Mouse (Mus musculus) heart, postnatal 0 days (tissue): ENCODE results near the gene Fut2. TPM values are rescaled to one million over a fixed set of nuclear protein-coding genes. Genes with fewer than 3 reads are reported as not detected.
"Not testable (repeated sequence)": the region's sequence is repeated elsewhere in the genome, so short reads cannot be mapped to it uniquely, and the experiment has no call there.

ENCODE experiments used
- ATAC-seq: fragments of 200-750 bp; cut with Nextera tagmentation; 2 replicates; pipeline ENCODE4 v1.8.0; 2017; ENCODE audit warnings: low read depth, moderate number of reproducible peaks, moderate library complexity; ENCODE audit not compliant: insufficient read depth
- DNase-seq: peaks from one replicate; pipeline ENCODE4 v3.0.0-alpha.2; 2016; ENCODE audit warnings: low spot score
- H3K27ac ChIP-seq: fragments of 300-500 bp; sonication (generic); 2 replicates; pipeline ENCODE4 v1.5.1; 2014; ENCODE audit warnings: low read depth, mild to moderate bottlenecking
- H3K27me3 ChIP-seq: fragments of 300-500 bp; sonication (generic); 2 replicates; pipeline ENCODE4 v1.6.1; 2014; ENCODE audit warnings: low read length, mixed read lengths; ENCODE audit not compliant: control insufficient read depth, insufficient read depth
- H3K36me3 ChIP-seq: fragments of 300-500 bp; sonication (generic); replicated peaks from 2 replicates; pipeline ENCODE4 v1.6.1; 2014; ENCODE audit warnings: low read length, mixed read lengths; ENCODE audit not compliant: control insufficient read depth, insufficient read depth
- H3K4me1 ChIP-seq: fragments of 300-500 bp; sonication (generic); 2 replicates; pipeline ENCODE4 v1.6.1; 2014; ENCODE audit warnings: antibody characterized with exemption; ENCODE audit not compliant: control insufficient read depth, insufficient read depth
- H3K4me2 ChIP-seq: fragments of 300-500 bp; sonication (generic); 2 replicates; pipeline ENCODE4 v1.6.1; 2014; ENCODE audit warnings: low read depth, mild to moderate bottlenecking, low read length, moderate library complexity
- H3K4me3 ChIP-seq: fragments of 300-500 bp; sonication (generic); 2 replicates; pipeline ENCODE4 v1.5.1; 2014; ENCODE audit warnings: low read depth, low read length
- H3K9ac ChIP-seq: fragments of 300-500 bp; sonication (generic); replicated peaks from 2 replicates; pipeline ENCODE4 v1.6.1; 2014; ENCODE audit warnings: low read depth, low read length, mixed read lengths
- H3K9me3 ChIP-seq: fragments of 300-500 bp; sonication (generic); replicated peaks from 2 replicates; pipeline ENCODE4 v1.6.1; 2016; ENCODE audit warnings: low read length; ENCODE audit not compliant: control insufficient read depth
- CTCF ChIP-seq: IDR thresholded peaks from 2 replicates; pipeline ENCODE4 v1.5.1; 2016; ENCODE audit warnings: antibody characterized with exemption, control low read depth, low read depth
- EP300 ChIP-seq: IDR thresholded peaks from 2 replicates; pipeline ENCODE4 v1.6.1; 2016; ENCODE audit warnings: antibody characterized with exemption, low read depth
- WGBS: fragments of 180-500 bp; shearing (Covaris S2); extraction: QIAGEN DNeasy Blood & Tissue Kit; methylation state at CpG from one replicate; pipeline ENCODE4 v1.1.7; 2014; 5-methylcytosine and 5-hydroxymethylcytosine counted together
- polyA plus RNA-seq: library from polyadenylated mRNA; unstranded; fragments of >200 nt; fragmentation: Nextera tagmentation; extraction: Ambion mirVana; gene quantifications from 2 replicates; pipeline ENCODE4 v1.2.1, GENCODE M21; 2015
- total RNA-seq: library from RNA; depleted of rRNA; stranded (reverse); fragments of >200 nt; gene quantifications from 2 replicates; pipeline ENCODE4 v1.2.3, GENCODE M21; 2014; ENCODE audit warnings: low replicate concordance

Fut2 gene
- total and polyA plus RNA-seq, 2 experiments from 2014 or later = 1.7 TPM; not detected in 1

DNA sequence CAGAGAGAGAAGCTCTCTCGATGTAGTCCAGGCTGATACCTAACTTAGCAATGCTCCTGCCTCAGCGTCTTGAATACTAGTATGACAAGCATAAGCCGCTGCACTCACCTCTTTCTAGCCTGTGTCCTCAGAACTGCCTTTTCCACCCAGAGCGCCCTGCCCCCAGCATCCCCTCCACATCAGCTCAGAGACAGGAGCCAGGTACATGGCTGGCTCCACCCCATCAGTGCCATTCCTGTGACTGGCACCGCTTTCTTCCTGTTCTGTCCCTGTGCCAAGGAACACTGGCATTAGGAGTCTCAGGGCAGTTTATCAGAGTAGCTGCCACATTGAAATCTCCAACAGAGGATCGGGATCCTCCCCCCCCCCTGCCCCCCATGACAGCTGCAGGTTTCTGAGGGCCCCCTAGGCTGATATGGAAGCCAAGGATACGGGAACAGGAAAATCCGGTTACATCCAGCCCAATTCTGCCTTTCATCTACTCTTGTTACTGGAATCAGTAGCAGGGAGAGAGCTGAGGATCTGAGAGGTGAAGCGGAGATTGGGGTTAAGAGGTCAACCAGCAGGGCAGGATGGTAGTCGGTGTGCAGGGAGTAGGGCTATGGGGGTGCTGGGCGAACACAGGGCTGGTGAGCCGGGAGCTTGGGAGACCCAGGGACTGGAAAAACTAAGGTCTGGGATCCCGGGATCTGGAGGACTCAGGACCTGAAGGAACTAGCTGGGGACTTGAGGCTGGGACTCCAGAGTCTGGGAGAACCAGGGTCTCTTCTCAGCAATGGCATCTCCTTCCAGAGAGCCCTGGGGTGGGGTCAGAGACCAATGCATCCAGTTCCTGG lies 673 bp downstream of the Fut2 start:
- no peak overlapping the region for H3K9ac ChIP-seq
- DNase-seq (no peak), ATAC-seq (no peak)
- TF ChIP-seq CTCF = no peak
- no peak for TF ChIP-seq EP300
- no peaks in the 10 kb centered on the region for H3K36me3 ChIP-seq
- H3K4me2 ChIP-seq = no peak overlapping the region
- H3K4me3 ChIP-seq = no peak overlapping the region
- WGBS = 52% methylated on average over 13 of the region's 13 CpGs
- H3K27me3 ChIP-seq = no peaks in the 10 kb centered on the region
- peaks cover 3% of the 10 kb centered on the region; the same call in 1 of the 2 replicates for H3K4me1 ChIP-seq
- H3K27ac ChIP-seq = no peak overlapping the region
- H3K9me3 ChIP-seq = no peaks in the 10 kb centered on the region

- H3K36me3 ChIP-seq, H3K9ac ChIP-seq, H3K4me2 ChIP-seq, H3K4me1 ChIP-seq, DNase-seq, H3K9me3 ChIP-seq, H3K27ac ChIP-seq, H3K4me3 ChIP-seq, H3K27me3 ChIP-seq, ATAC-seq: not testable (repeated sequence)
- WGBS = 87% methylated on average over 6 of the region's 6 CpGs
Observed at GRCm38 (mm10) chr7:45661702-45662101, 4.5 kb downstream of the Fut2 start.

DNA sequence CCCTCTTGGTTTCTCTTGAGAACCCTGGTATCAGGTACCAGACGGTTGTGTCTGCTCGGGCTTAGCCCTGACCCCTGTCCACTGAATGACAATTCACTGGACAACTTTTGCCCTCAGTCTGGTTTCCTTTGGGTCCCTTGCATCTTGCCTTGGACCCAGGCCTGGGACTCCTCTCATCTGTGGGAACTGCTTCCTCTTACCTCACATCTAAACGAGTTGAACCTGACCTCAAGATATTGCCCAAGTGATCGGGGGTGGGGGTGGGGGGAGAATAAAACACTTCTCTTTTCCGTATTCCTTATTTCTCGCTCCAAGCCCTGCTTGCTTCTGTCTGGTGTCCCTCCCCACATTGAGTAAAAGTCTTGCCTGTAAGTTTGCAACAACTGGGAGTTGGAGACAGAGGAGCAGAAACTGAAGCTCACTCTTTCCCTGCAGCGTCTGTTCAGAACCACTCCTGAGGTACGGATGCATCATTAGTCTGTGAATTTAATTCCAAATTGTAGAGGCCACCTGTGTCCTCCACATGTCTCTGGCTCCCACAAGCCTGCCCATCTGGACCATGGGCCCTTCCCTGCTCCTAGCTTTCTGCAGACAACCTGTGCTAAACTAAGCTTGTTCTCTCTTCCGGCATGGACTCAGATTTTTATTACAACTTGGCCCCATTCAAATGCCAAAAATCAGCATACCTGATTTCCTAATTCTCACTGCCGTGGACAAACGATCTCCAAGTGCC lies 5.3 kb downstream of the Fut2 start:
- Histone ChIP-seq H3K4me3 (no peak overlapping the region), H3K27ac (no peak overlapping the region), H3K4me2 (no peak overlapping the region), H3K36me3 (no peaks in the 10 kb centered on the region), H3K9ac (no peak overlapping the region), H3K9me3 (peaks cover 8% of the 10 kb centered on the region; the same call in 1 of the 2 replicates), H3K27me3 (no peaks in the 10 kb centered on the region), H3K4me1 (peaks cover 3% of the 10 kb centered on the region; the same call in 1 of the 2 replicates)
- DNase-seq = no peak
- WGBS = 82% methylated on average over 11 of the region's 11 CpGs
- ATAC-seq = no peak
- TF ChIP-seq CTCF (no peak), EP300 (no peak)

DNA sequence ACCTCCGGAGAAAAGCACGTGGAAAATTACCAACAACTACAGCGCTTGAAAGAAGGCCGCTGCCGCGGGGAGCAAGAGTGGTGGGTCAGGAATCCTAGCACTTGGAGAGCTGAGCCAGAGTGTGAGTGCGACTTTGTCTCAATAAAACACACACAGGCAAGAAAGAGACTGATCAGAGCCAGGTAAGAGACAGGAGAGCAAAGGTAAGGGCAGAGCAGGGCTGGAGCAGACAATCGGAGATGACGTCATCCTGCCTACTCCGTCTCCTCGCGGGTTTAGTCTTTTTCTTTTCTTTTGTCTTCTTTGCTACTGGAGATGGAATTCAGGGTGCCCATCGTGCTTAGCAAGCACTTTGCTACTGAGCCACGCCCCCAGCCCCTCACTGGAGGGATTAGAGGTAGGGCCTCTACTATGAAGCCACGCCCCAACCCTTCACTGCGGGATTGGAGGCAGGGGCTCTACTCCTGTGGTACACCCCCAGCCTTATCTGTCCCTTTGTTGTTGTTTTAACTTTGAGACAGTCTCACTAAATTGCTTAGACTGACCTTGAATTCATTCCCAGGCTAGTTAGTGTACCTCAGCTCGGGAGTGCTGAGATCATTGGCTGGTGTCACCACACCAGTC lies 11.7 kb downstream of the Fut2 start:
- H3K4me1 ChIP-seq = peaks cover 11% of the 10 kb centered on the region; the same call in 1 of the 2 replicates
- no peaks in the 10 kb centered on the region for H3K27me3 ChIP-seq
- no peak for DNase-seq
- ATAC-seq = no peak
- no peak overlapping the region for H3K27ac ChIP-seq
- TF ChIP-seq CTCF (no peak), EP300 (no peak)
- H3K36me3 ChIP-seq = no peaks in the 10 kb centered on the region
- H3K9me3 ChIP-seq = peaks cover 8% of the 10 kb centered on the region; the same call in 1 of the 2 replicates
- WGBS = 27% methylated on average over 17 of the region's 17 CpGs
- no peak overlapping the region for H3K9ac ChIP-seq
- peak overlapping the region; percentile 50 for H3K4me2 ChIP-seq
- peak overlapping the region; percentile 18; the same call in 1 of the 2 replicates for H3K4me3 ChIP-seq

DNA sequence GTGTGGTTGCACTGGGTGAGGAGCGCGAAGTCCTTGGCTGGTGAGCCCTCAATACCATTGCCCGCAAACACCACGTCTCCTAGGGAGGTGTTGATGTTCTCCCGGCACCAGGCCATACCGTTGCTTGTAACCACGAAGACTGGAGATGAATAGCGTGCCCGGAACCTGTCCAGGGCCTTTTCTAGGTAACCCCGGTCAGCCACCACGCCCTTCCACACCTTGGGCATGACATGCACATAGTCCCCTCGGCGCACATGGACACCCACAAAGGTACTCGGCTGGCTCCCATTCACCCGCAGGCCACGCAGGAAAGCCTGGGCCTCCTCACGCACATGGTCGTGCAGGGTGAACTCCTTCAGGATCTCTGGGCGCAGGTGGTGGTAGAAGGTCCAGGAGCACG lies 15.7 kb downstream of the Fut2 start:
- not testable (repeated sequence) for H3K27me3 ChIP-seq, DNase-seq, H3K36me3 ChIP-seq, H3K9ac ChIP-seq, H3K4me3 ChIP-seq, ATAC-seq, H3K9me3 ChIP-seq, H3K4me2 ChIP-seq
- H3K4me1 ChIP-seq = peaks cover 11% of the 10 kb centered on the region; the same call in 1 of the 2 replicates
- peak overlapping the region; percentile 96 for H3K27ac ChIP-seq
- WGBS = 96% methylated on average over 19 of the region's 20 CpGs
